ENCODE assay signal across 8 mouse cellular contexts in genomic region chr2:25706643-25707481, GRCm38 (mm10). TPM values are rescaled to one million over a fixed set of nuclear protein-coding genes. Genes with fewer than 3 reads are reported as not detected.
DNase-seq lines count a peak whose midpoint lies in the region; ATAC-seq and TF ChIP-seq lines count a peak whose summit lies in the region.

Gene Bmyc (plus strand): TSS chr2:25706739.

- ATAC-seq in forebrain, embryonic 12.5 days (ENCODE audit: low FRiP score): peak; percentile 94
- peak; percentile 92 for ATAC-seq in heart, embryonic 15.5 days (replicated peaks; ENCODE audit: insufficient number of reproducible peaks, insufficient read depth, low FRiP score, low read depth)
- peak; percentile 73 for ATAC-seq in monocyte, adult 5-6 weeks (replicated peaks; ENCODE audit: insufficient number of reproducible peaks, low FRiP score, low TSS enrichment, poor library complexity, severe bottlenecking)

- H3K4me3 ChIP-seq in forebrain, embryonic 12.5 days (replicated peaks): peak within 1 kb of the TSS; percentile 81
- H3K4me3 ChIP-seq in heart, embryonic 15.5 days: peak within 1 kb of the TSS; percentile 72
- peak within 1 kb of the TSS; percentile 59 for H3K4me3 ChIP-seq in liver, adult 2 months (ENCODE audit: insufficient read depth, low read depth, low read length)

- DNase-seq in CD4-positive, CD25-positive, alpha-beta regulatory T cell, adult 2 months (ENCODE audit: low read depth, low spot score): peak; percentile 90
- DNase-seq in c-Kit-positive CD71-negative TER-119-negative erythroid progenitor cells, embryonic 14.5 days (ENCODE audit: low read depth): peak; percentile 52
- DNase-seq in kidney, postnatal 10 days: peak; percentile 84
- peak; percentile 49 for DNase-seq in liver, adult 2 months (ENCODE audit: extremely low read depth, low read depth, low spot score)
- peak; percentile 77 for DNase-seq in splenic B cell, adult 2 months (ENCODE audit: low read depth, low spot score)

- no peaks in the 10 kb centered on the region for H3K9me3 ChIP-seq in forebrain, embryonic 12.5 days
- H3K9me3 ChIP-seq in heart, embryonic 15.5 days (replicated peaks): no peaks in the 10 kb centered on the region

- peaks cover 16% of the 10 kb centered on the region for H3K4me1 ChIP-seq in forebrain, embryonic 12.5 days
- peaks cover 13% of the 10 kb centered on the region for H3K4me1 ChIP-seq in heart, embryonic 15.5 days (replicated peaks)
- peaks cover 14% of the 10 kb centered on the region; the same call in 1 of the 2 replicates for H3K4me1 ChIP-seq in liver, adult 2 months (ENCODE audit: control insufficient read depth, insufficient read depth, low read length)

- peak; percentile 72 for TF ChIP-seq CTCF in liver, adult 2 months (IDR thresholded peaks at IDR 0.05; ENCODE audit: low read depth, low read length)

- H3K36me3 ChIP-seq in forebrain, embryonic 12.5 days (replicated peaks): no peaks in the 10 kb centered on the region
- no peaks in the 10 kb centered on the region for H3K36me3 ChIP-seq in heart, embryonic 15.5 days
- no peaks in the 10 kb centered on the region for H3K36me3 ChIP-seq in liver, adult 2 months (ENCODE audit: control insufficient read depth, insufficient read depth, low read length)
- H3K36me3 ChIP-seq in splenic B cell, adult 2 months (ENCODE audit: control insufficient read depth, insufficient read depth, low read length, poor library complexity, severe bottlenecking): no peaks in the 10 kb centered on the region

- 0 out of 2 replicates have a peak, but pooled peaks cover under 1% of the 10 kb centered on the region for H3K27me3 ChIP-seq in forebrain, embryonic 12.5 days
- no peaks in the 10 kb centered on the region for H3K27me3 ChIP-seq in heart, embryonic 15.5 days
- H3K27me3 ChIP-seq in liver, adult 2 months (ENCODE audit: control insufficient read depth, insufficient read depth, low read length): no peaks in the 10 kb centered on the region
- H3K27me3 ChIP-seq in splenic B cell, adult 2 months (ENCODE audit: control insufficient read depth, insufficient read depth, low read length, poor library complexity, severe bottlenecking): no peaks in the 10 kb centered on the region

- peak within 1 kb of the TSS; percentile 84 for H3K4me2 ChIP-seq in forebrain, embryonic 12.5 days
- peak within 1 kb of the TSS; percentile 93 for H3K4me2 ChIP-seq in heart, embryonic 15.5 days

- H3K27ac ChIP-seq in forebrain, embryonic 12.5 days: peak within 1 kb of the TSS; percentile 78
- H3K27ac ChIP-seq in heart, embryonic 15.5 days: peak within 1 kb of the TSS; percentile 74
- peak within 1 kb of the TSS; percentile 5; the same call in 1 of the 2 replicates for H3K27ac ChIP-seq in liver, adult 2 months (replicated peaks; ENCODE audit: insufficient read depth, low read depth, low read length)

- WGBS in forebrain, embryonic 12.5 days: under 1% methylated on average over 78 of the region's 78 CpGs
- under 1% methylated on average over 78 of the region's 78 CpGs for WGBS in heart, embryonic 15.5 days
- 2% methylated on average over 78 of the region's 78 CpGs for WGBS in liver, adult 2 months

- H3K79me2 ChIP-seq in liver, adult 2 months (ENCODE audit: control insufficient read depth, insufficient read depth, low read length): no peaks in the 10 kb centered on the region

- H3K9ac ChIP-seq in forebrain, embryonic 12.5 days: peak within 1 kb of the TSS; percentile 88
- H3K9ac ChIP-seq in heart, embryonic 15.5 days: peak within 1 kb of the TSS; percentile 78
- peak within 1 kb of the TSS; percentile 38 for H3K9ac ChIP-seq in liver, adult 2 months (ENCODE audit: low read depth, low read length)

- TF ChIP-seq POLR2A in liver, adult 2 months (IDR thresholded peaks at IDR 0.05; ENCODE audit: extremely low read depth, insufficient read depth, low read length): no peak

RNA-seq across cellular contexts. Expression of gene Bmyc, which starts in this region (rescaled TPM):
- polyA plus RNA-seq in forebrain, embryonic 12.5 days (2016; fragmentation: Nextera tagmentation; extraction: Ambion mirVana): 81.0 and 81.8 TPM in 2 replicates
- 44.7 and 47.4 TPM in 2 replicates for polyA plus RNA-seq in heart, embryonic 15.5 days (2015; fragmentation: Nextera tagmentation; extraction: Ambion mirVana)
- 1.0 and 1.9 TPM in 2 replicates for total RNA-seq in liver, adult 2 months (2014; rRNA removed)
- 4.7 and 6.8 TPM in 2 replicates for polyA plus RNA-seq in liver, adult 2 months (2012; rRNA removed)
- 1.5 to 4.4 TPM (median 3.9 TPM) in 3 replicates for total RNA-seq in monocyte, adult 5-6 weeks (2017)

Comparison
In these comparisons a context has a peak if more than half of its experiments do, and no peak if none do; other contexts are left out.
1. Peak in every context shown above with its lines: DNase-seq, ATAC-seq, H3K4me3 ChIP-seq and H3K27ac ChIP-seq.
2. H3K27ac ChIP-seq: peak in every context shown above with its lines; median percentile 78 in forebrain, embryonic 12.5 days; 74 in heart, embryonic 15.5 days; 5 in liver, adult 2 months.
3. H3K9ac ChIP-seq: peak in every context shown above with its lines; median percentile 88 in forebrain, embryonic 12.5 days; 78 in heart, embryonic 15.5 days; 38 in liver, adult 2 months.